Mouse (Mus musculus) frontal cortex, adult (tissue): ENCODE measurements around the gene Olfr623.

Source experiments
- ATAC-seq: cut with Nextera tagmentation; 2 replicates; pipeline ENCODE4 v1.9.2; 2017; ENCODE audit warnings: mild to moderate bottlenecking, moderate library complexity, mixed read lengths; ENCODE audit not compliant: low TSS enrichment

The Olfr623 gene

GRCm38 (mm10) chr7:103663598-103663997 lies at the start of gene Olfr623:
Gene Olfr623 (minus strand): TSS chr7:103663698.
- no peak for ATAC-seq

GRCm38 (mm10) chr7:103712024-103712423 lies 48.5 kb upstream of the Olfr623 start:
- ATAC-seq = no peak

GRCm38 (mm10) chr7:103699469-103699868 lies 36.0 kb upstream of the Olfr623 start:
- ATAC-seq = no peak

GRCm38 (mm10) chr7:103682420-103682819 lies 18.9 kb upstream of the Olfr623 start, which contains the start of gene Olfr625-ps1:
Gene Olfr625-ps1 (plus strand): TSS chr7:103682720.
- ATAC-seq = no peak

GRCm38 (mm10) chr7:103671091-103671490 lies 7.6 kb upstream of the Olfr623 start, which contains the start of gene Olfr624:
Gene Olfr624 (minus strand): TSS chr7:103671191.
- no peak for ATAC-seq

- ATAC-seq = no peak
Measured at GRCm38 (mm10) chr7:103644070-103644469, 19.4 kb downstream of the Olfr623 start.

- ATAC-seq = no peak
Measured at GRCm38 (mm10) chr7:103642602-103643001, 20.9 kb downstream of the Olfr623 start, which contains the start of gene Olfr622. Gene Olfr622 (minus strand): TSS chr7:103642702.

- no peak for ATAC-seq
Measured at GRCm38 (mm10) chr7:103636795-103637194, 26.7 kb downstream of the Olfr623 start.

- ATAC-seq = no peak
Measured at GRCm38 (mm10) chr7:103612434-103612833, 51.1 kb downstream of the Olfr623 start, which contains the start of gene Olfr620. Gene Olfr620 (minus strand): TSS chr7:103612534.
